Mouse (Mus musculus): ENCODE results near the gene Rusc1.

Gene Rusc1

DNA sequence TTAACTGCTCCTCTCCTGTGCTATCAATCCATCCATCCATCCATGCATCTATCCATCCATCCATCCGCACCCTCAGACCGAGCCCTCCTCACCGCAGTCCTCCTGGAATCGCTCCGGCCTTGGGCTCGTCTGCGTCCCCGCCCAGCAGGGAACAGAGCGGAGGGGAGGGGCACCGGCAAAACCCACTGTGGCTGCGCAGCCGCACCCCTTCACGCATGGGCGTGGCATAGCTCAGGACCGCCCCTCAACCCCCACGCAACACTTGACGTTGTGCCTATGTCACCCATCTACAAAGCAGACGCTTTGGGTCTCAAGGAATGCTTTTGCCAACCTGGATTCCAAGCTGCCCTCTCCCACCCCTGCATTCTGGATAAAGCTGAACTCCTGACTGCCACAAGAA lies at the start of gene Rusc1:
TSS of gene Rusc1 (minus strand) at position 137 of the 400 bp plus-strand sequence.
- peak; percentile 64 for DNase-seq

DNA sequence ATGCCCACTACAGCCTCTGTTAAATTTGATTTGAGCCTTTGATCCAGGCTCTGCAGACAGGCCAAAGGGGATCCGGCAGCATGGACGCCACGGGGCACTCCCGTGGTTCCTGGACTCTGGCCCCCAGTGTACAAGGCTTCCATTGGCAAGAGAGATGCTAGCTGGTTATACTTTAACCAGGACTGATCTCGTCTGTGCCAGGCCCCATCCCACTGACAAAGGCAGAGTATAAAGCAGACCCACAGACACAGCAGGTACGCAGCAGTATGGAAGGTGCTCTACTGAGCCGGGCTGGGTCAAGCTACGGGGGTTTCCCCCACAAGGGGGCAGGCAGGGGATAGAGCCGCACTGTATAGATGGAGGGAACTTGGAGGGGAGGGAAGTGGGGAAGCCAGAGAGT lies 43.3 kb upstream of the Rusc1 start:
- DNase-seq, result peak; percentile 69

DNA sequence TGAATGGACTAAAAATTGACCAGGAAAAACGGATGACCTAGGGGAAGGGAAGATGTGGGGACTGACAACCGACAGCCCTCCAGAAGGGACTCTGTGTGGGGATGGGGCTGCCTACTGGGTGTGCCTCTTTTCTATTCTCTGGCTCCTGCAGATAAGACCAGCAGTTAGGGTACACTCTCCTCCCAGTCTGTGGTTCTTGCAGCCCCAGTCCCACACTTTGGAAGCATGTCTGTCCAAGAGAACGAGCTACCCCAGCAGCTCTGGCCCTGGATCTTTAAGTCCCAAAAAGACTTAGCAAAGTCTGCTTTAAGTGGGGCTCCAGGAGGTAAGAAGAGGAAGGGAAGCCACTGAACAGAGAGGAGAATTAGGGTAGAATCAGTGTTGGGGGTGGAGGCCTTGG lies 42.8 kb upstream of the Rusc1 start, which contains the start of gene Pklr:
TSS of gene Pklr (plus strand) at position 185 of the 400 bp plus-strand sequence.
- no peak for DNase-seq

DNA sequence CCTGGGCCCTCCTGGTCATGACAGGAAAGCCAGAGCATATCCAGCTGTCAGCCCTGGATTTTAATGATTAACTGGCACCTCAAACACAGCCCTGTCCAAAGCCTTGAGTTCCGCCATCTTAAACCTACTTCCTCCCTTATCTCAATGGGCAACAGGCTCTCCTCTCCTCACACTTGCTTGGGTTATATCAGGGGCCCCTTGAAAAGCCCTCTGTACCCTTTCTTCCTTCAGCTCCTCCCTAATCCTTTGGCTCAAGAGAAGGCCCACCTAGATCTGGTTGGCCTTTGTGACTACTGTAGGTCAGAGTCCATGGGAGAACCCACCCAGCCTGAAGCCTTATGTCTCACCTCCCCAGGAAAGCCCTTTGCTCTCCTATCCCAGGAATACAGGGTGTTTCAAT lies 40.6 kb upstream of the Rusc1 start:
- no peak for DNase-seq

DNA sequence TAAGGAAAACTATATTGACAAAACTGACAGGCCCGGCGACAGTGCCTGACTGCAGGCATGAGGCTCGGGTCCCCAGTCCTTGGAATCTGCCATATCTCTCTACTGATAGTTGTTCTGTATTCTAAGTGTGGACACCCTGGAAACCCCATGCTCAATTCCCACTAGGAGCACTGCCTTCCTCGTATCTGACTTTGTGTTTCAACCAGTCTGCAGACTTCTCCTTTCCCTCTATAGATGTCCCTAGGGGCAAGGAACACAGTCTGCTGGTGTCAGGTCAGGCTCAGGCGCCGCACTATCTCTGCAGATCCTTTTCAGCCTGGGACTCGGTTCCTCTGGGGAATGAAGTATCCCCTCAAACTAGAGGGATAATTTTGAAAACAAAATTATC lies 39.9 kb upstream of the Rusc1 start:
- no peak for DNase-seq

DNA sequence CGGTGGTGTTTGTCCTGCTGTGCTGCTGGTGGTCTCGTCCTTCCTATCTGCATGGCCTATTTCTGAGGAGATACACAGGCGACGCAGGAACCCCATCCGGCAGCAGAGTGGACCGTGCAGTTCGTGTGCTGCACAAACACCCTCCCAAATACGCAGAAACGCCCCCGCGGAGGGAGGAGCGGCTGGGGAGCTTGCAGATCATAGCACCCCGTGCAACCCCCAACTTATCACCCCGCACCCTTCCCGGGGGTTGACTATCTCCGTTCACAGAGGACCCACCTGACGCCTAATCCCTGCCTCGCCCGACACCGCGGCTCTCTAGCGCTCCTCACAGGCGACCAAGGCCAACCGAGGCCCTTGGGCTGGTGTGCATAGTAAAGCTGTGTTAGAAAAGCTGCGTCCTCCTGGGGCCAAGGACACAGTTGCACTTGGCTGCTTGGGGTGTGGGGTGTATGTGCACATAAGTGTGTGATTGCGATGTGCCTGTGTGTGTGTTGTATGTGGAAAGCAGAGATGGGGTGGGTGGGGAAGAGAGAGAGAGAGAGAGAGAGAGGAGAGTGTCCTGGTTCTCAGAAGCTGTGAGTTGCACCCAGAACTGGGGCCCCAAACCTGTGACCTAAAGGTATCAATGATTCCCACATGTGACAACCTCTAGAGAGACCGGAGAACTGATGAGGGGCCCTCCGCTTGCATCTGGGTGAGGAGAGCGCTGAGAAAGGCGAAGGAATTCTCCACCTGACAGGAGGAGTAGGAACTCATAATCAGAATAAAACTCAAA lies 39.4 kb upstream of the Rusc1 start:
- DNase-seq, result peak; percentile 15

DNA sequence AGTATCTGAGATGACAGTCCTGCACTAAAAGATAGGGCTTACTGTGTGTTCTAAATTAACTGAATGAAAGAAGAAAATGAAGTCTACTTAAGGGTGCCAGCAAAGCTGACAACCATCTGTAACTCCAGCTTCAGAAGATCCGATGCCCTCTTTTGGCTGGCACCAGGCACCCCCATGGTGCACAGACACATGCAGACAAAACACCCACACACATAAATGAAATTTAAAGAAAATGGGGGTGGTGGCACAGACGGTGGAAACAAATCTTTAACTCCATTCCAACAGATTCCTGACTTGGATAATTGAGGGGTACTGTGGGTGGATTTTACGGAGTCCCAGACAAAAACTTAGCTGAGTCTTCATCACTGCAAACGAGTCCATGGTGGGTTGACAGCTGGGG lies 38.7 kb upstream of the Rusc1 start:
- DNase-seq, result no peak

DNA sequence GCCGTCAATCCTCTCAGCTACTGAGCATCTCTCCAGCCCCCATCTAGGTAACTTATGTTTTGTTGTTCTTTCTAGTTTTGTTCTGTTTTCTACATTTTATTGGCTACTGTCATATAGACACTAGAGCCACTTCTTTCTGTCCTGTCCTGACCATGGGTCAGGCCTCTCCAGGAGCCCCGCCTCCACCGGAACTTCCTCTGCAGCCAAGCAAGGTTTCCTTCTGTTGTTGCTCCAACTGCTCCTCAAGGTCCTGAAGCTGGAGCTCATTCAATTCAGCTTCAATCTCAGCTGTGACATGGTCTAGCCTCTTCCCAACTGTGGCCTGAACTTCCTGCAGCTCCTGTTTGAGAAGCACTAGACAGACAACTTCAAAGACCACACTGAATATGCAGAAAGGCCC lies 36.8 kb upstream of the Rusc1 start:
- no peak for DNase-seq

DNA sequence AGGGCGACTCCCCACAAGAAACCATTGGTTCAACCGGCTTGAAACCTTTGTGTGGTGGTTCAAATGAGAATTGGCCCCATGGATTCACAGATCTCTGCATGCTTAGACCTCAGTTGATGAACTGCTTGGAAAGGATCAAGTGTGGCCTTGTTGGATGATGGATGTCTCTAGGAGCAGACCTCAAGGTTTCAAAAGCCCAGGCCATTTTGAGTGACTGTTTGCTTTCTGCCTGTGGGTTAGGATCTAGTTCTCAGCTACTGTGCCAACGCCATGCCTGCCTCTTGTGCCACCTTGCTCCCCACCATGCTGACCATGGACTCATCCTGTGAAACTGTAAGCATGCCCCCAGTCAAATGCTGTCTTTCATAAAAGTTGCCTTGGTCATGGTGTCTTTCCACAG lies 32.9 kb upstream of the Rusc1 start:
- no peak for DNase-seq

DNA sequence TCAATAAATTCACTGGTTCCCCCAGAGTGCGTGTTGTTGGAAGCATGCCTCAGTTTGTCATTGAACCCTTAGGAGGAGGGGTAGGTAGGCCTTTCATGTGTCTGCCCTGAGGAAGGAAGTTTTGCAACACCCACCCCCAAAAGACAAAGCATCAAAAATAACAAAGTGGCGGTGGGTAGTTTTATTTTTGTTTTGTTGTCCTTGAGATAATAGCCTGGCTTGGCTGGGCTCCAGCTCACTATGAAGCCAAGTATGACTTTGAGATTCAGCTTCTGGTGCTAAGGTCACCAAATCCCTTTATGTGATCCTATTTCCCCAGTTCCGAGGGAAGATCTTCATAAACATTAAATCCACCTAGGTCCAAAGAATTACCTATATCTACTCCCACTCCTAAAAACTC lies 31.1 kb upstream of the Rusc1 start:
- DNase-seq, result no peak

DNA sequence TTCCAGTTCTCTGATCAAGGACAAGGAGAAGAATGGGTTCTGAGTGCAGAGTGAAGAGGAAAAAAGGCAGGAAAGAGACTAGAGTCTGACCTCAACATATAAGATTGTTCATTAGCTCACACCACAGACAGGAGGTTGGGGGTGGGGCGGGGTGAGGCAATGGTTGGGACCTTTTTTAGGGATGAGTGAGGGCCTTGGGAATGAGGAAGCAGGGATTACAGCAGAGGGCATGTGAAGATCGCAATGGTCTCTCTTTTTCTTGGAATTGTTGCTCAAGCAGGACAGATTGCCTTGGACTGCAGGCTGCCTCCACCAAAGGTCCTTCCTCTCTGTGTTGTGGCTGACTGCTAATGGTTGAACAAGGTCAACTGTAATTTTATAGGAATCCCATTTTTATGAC lies 30.2 kb upstream of the Rusc1 start:
- DNase-seq, result no peak

DNA sequence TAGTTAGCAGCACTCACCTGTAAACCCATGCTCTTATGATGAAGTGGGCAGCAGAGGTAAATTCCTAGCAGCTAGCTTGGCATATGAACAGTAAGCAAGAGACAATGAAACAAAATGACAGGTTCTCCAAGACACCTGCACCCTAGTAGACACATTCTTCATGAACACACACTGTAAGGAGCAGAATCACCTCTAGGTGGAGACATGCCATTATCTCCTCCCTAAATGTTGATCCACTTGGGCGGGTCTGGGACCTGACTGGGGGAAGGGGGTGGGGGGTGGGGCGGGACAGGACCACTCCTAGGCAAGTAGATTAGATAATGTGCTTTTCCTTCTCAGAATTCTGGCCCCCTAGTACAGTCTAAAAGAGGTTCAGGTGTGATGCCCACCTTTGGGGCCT lies 22.4 kb upstream of the Rusc1 start:
- peak; percentile 53 for DNase-seq

DNA sequence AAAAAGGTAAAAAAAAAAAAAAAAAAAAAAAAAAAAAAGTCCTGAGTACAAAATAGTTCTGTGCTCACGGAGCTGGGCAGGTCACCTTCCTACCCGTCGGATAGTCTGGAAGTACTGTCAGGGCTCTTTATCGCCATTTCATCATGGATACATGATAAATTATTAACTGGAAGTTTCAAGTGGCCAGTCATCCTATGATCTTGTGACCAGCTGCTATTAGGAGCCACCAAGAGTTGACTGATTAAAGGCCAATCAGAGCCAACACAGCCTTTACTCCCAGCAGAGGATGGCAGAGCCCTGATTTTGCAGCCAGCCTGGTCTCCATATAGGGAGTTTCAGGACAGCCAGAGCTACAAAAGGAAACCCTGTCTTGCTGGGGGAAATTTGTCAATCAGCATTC lies 19.9 kb upstream of the Rusc1 start:
- DNase-seq, result no peak

DNA sequence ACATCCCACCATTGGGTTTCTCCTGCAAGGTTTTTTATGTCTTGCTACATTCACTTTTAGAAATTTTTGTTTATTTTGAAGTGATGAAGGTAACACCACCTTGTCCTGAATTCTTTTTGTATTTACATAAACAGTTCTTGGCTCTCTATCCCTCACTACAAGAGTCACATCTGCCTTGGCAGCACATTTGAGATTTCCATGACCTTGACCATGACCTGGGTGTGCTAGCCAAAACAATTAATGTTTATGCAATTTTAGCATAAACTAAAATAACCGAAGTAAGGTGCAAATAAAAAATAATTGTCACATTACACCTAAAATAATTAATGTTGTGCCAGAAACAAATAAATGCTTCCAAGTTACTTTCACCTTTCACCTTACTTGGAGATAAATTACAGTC lies 15.0 kb upstream of the Rusc1 start:
- DNase-seq, result no peak

DNA sequence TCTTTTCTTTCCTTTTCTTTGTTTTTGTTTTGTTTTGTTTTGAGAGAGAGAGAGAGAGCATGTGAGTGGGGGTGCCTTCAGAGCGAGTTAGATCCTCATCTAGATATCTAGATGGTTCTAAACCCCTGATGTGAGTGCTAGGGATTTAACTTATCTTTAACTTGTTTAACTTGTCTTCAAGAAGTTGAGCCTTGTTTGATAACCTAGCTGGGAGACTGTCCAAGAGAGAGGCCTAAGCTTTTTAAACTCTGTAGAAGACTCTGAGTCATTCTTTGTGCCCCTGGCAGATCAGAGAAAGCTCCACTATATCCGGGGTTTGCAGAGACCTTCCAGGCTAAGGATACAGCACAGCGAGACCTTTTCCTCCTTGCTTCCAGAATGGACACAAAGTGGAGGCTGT lies 14.4 kb upstream of the Rusc1 start:
- no peak for DNase-seq

DNA sequence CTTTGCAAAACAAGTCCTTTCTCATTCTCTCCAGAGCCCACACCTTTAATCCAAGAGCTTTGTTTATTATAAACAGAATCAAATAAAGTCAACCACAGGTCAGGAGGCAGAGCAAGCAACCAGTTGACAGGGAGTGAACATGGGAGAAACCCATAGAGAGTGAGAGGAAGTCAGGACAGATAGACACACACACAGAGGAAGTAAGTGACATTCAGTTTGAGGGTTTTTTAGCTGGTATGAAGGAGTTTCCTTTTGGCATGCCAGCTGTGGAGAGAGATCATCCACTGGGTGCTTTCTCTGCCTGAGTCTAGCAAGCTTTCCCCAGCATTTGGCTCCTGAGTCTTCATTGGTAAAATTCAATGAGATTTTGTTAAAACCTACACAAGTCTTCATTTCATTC lies 13.8 kb upstream of the Rusc1 start:
- no peak for DNase-seq

DNA sequence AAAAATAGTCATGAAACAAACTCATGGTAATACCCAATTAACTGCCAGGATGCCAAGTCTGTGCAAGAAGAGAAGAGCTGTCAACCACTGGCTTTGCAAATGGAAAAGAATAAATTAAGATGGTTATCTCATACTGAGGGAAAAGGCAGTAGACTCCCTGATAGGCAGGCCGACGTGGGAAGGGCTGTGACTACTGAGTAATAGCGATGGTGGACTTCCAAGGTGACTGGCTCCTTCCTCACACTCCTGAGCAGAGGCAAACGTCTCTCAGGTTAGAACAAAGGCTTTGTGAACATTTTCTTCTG lies 10.1 kb upstream of the Rusc1 start:
- DNase-seq, result no peak

DNA sequence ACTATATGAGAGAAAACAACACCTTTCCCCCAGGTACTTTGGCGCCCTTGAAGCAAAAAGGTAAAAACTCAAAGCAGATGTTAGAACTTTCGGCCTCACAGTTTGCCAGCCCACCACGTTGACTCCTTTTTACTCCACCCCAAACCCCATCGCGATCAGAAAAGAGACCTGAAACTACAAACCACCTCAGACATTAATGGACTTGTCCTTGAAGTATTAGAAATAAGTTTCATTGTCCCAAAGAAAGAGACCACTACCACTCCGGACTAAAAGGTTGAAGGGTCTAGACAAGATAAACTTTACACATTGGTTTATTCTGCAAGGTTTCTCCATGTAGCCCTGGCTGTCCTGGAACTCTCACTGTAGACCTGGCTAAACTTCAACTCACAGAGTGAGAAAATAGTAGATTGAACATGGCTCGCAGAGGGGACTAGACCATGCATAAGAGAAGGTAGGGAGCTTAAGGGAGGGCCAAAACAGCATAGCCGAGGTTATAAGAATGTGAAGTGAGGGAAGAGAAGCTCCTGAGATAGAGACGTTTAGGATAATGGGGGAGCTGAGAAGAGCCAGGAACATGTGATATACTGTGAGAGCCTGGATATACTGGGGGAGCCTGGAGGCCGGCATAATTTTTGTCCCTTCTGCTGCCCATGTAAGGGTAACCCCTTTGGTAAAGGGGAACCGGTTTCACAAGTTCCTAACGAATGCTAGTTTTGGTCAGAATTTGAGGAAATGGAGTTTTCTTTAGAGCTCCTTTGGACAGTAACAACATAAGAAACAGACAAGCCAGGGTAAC lies 9.6 kb upstream of the Rusc1 start:
- DNase-seq, result no peak

DNA sequence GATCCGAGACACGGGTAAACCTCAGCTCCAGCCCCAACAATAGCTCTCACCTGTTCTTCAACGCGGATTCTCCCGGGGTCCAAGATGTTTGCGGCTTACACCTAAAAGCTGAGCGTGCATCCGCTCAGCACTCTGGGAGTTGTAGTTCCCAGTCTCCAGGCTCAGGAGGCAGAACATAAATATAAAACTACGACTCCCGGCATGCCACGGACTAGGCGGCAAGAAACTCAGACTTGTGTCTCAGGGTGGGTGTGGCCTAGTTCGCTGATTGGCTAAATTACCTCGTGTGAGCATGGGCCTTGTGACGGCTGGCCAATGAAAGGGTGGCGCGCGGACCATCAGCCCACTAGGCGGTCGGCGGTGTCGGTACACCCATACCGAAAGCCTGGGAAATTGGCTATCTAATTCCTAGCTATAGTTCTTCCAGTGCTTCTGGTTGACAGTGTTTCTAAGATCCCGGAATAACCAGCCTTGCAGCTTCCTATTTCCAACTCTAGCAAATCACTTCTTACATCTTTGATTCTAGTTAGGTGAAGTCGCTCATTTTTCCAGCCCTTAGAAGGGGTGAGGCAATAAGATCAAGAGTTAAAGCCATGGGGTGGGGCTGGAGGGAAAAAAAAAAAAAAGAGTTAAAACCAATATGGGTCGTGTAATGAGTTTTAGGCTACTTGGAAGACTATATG lies 8.8 kb upstream of the Rusc1 start, which contains the start of gene Fdps:
TSS of gene Fdps (minus strand) at position 148 of the 683 bp plus-strand sequence.
- DNase-seq, result peak; percentile 96

DNA sequence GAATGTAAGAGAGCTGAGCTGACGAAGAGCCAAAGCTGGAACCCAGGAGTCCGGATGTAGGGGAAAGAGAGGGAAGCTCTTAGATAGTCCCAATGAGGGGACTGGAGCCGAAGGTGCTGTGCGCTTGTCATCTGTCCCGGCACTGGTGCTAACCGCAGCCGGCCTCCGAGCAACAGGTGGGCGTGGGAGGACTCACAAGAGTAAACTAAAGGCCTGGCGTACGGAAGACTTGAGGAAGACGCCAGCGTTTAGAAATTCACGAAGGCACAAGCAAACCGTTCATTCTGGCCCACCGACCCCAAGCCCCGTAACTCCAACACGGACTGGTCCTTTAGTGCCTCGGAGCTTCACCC lies 8.3 kb upstream of the Rusc1 start:
- no peak for DNase-seq

DNA sequence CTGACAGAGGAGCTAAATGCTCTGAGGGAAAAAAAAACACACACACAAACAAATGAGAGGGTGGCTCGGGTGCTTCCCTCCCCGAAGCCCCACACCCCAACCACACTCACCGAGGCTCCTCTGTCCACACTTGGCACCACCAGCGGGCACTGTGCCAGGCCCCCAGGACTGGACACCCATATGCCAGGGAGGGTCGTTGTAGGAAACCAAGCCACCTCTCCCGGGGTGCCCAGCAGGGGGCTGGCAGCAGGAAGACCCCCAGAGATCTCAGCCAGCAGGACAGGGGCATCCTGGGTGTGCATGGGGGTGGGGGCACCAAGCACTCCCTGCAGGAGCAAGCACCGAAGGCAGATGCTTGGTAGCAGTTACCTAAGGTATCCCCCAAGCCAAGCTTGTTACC lies 7.7 kb upstream of the Rusc1 start, which contains the start of gene Gm43738:
TSS of gene Gm43738 (minus strand) at position 289 of the 400 bp plus-strand sequence.
- peak; percentile 35 for DNase-seq

DNA sequence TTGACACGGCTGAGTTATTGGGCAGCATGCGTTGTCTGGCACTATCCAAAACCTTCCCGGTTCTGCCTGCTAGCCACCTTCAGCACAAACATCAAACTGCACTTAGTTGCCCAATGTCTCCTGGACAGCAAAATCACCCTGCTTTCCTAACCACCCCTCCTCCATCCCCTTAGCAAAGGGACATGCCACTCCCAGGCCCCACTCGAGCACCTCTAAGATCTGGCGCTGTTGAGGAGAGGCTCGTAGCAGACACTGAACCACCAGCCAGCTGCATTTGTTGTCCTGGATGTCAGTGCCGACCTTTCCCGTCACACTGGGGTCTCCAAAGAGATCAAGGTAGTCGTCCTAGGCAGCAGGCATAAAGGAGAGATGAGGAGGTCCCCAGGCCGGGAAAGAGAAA lies 910 bp upstream of the Rusc1 start:
- no peak for DNase-seq

DNA sequence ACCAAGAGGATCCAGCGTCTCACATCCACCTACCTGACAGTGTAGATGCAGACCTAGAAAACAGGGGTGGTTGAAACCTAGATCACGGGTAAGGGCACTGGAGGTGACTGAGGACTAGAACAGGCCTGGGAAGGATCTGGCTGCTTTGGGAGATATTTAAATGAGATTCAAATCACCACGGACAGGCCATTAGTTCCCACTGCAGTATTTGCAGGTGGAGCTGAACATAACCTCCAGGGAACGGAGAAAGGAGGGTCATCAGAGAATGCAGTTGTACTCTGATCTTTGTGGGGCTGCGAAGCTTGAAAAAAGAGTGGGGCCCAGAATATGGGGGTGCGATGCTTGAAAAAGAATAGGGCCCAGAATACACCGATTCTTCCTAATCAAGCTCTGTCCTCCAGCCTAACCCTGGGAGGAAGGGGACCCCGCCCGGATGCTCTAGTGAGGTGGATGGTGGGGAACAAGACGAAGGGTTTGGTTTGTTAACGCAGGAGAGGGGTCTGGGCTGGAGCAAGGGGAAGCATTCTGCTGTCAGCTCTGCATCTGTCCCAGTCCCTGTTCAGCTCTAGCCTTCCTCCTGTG lies 511 bp downstream of the Rusc1 start:
- DNase-seq, result no peak
